Mouse (Mus musculus) neural tube, embryonic 15.5 days (tissue): ENCODE results near the gene Klf16. TPM values are rescaled to one million over a fixed set of nuclear protein-coding genes. Genes with fewer than 3 reads are reported as not detected.

ENCODE experiments used
- ATAC-seq: fragments of 200-750 bp; cut with Nextera tagmentation; 2 replicates; pipeline ENCODE4 v1.8.0; 2017; ENCODE audit warnings: mild to moderate bottlenecking, moderate TSS enrichment, moderate library complexity; ENCODE audit not compliant: low FRiP score
- H3K27ac ChIP-seq: fragments of 300-500 bp; sonication (generic); replicated peaks from 2 replicates; pipeline ENCODE4 v1.5.1; 2015; ENCODE audit warnings: mild to moderate bottlenecking, inconsistent platforms
- H3K27me3 ChIP-seq: fragments of 300-500 bp; sonication (generic); replicated peaks from 2 replicates; pipeline ENCODE4 v1.6.1; 2015; ENCODE audit warnings: inconsistent platforms
- H3K36me3 ChIP-seq: fragments of 300-500 bp; sonication (generic); 2 replicates; pipeline ENCODE4 v1.6.1; 2015; ENCODE audit warnings: inconsistent platforms
- H3K4me1 ChIP-seq: fragments of 300-500 bp; sonication (generic); 2 replicates; pipeline ENCODE4 v1.6.1; 2015; ENCODE audit warnings: inconsistent platforms
- H3K4me2 ChIP-seq: fragments of 300-500 bp; sonication (generic); 2 replicates; pipeline ENCODE4 v1.6.1; 2015; ENCODE audit warnings: inconsistent platforms, mild to moderate bottlenecking, moderate library complexity
- H3K4me3 ChIP-seq: fragments of 300-500 bp; sonication (generic); replicated peaks from 2 replicates; pipeline ENCODE4 v1.5.1; 2015; ENCODE audit warnings: mild to moderate bottlenecking, inconsistent platforms
- H3K9ac ChIP-seq: fragments of 300-500 bp; sonication (generic); replicated peaks from 2 replicates; pipeline ENCODE4 v1.6.1; 2015; ENCODE audit warnings: mild to moderate bottlenecking, inconsistent platforms
- H3K9me3 ChIP-seq: fragments of 300-500 bp; sonication (generic); replicated peaks from 2 replicates; pipeline ENCODE4 v1.6.1; 2016; ENCODE audit warnings: inconsistent platforms
- WGBS: fragments of 180-500 bp; shearing (Covaris S2); methylation state at CpG from one replicate; pipeline ENCODE4 v1.1.7; 2015; ENCODE audit warnings: mixed read lengths; 5-methylcytosine and 5-hydroxymethylcytosine counted together
- polyA plus RNA-seq: library from polyadenylated mRNA; unstranded; fragments of >200 nt; fragmentation: Nextera tagmentation; extraction: Ambion mirVana; gene quantifications from 2 replicates; pipeline ENCODE4 v1.2.1, GENCODE M21; 2015

Gene Klf16
- polyA plus RNA-seq, 1 experiment from 2014 or later: 6.5 TPM

- Histone ChIP-seq H3K27me3 (no peaks in the 10 kb centered on the region), H3K4me2 (peak overlapping the region; percentile 93), H3K27ac (no peak overlapping the region), H3K4me3 (peak overlapping the region; percentile 78), H3K9me3 (no peaks in the 10 kb centered on the region), H3K36me3 (peaks cover 31% of the 10 kb centered on the region), H3K9ac (peak overlapping the region; percentile 71), H3K4me1 (peaks cover 22% of the 10 kb centered on the region)
- no peak for ATAC-seq
- 81% methylated on average over 7 of the region's 7 CpGs for WGBS
These were observed 26.9 kb upstream of the Klf16 start for GRCm38 (mm10) chr10:80604001-80604509.

DNA sequence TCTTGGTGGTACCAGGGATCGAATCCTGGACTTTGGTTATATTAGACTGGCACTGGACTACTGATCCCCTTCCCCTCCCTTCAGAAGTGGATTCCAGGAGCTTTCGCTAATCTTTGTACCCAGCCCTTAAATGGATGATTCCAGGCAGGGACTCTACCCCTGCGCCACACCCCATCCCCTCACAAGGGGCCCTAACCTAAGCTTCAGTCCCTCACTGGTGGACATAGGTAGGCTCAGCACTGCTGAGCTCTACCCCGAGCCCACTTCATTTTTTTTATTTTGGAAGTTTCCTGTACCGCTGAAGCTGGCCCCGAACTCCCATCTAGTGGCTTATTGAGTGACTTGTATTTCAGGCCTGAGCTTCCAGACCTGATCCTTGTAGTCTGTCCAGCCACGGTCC, 26.2 kb upstream of the Klf16 start:
- peak overlapping the region; percentile 78 for H3K4me3 ChIP-seq
- ATAC-seq: peak; percentile 6; the same call in 1 of the 2 replicates
- peak overlapping the region; percentile 97 for H3K27ac ChIP-seq
- no peaks in the 10 kb centered on the region for H3K27me3 ChIP-seq
- H3K4me2 ChIP-seq: peak overlapping the region; percentile 93
- H3K9me3 ChIP-seq: no peaks in the 10 kb centered on the region
- peak overlapping the region; percentile 71 for H3K9ac ChIP-seq
- WGBS: 34% methylated on average over 7 of the region's 7 CpGs
- peaks cover 24% of the 10 kb centered on the region for H3K36me3 ChIP-seq
- peaks cover 22% of the 10 kb centered on the region for H3K4me1 ChIP-seq

GRCm38 (mm10) chr10:80602698-80603325, 25.7 kb upstream of the Klf16 start, which contains the start of the genes Scamp4 and Adat3:
Scamp4 (plus strand) TSS chr10:80602872.
Adat3 (plus strand) TSS chr10:80602880.
- WGBS: under 1% methylated on average over 54 of the region's 54 CpGs
- H3K36me3 ChIP-seq: peaks cover 19% of the 10 kb centered on the region
- no peaks in the 10 kb centered on the region for H3K9me3 ChIP-seq
- peak within 1 kb of the TSS; percentile 93 for H3K4me2 ChIP-seq
- H3K27ac ChIP-seq: peak within 1 kb of the TSS; percentile 97
- peaks cover 22% of the 10 kb centered on the region for H3K4me1 ChIP-seq
- peak within 1 kb of the TSS; percentile 71 for H3K9ac ChIP-seq
- H3K27me3 ChIP-seq: no peaks in the 10 kb centered on the region
- ATAC-seq: peak; percentile 95
- H3K4me3 ChIP-seq: peak within 1 kb of the TSS; percentile 78

DNA sequence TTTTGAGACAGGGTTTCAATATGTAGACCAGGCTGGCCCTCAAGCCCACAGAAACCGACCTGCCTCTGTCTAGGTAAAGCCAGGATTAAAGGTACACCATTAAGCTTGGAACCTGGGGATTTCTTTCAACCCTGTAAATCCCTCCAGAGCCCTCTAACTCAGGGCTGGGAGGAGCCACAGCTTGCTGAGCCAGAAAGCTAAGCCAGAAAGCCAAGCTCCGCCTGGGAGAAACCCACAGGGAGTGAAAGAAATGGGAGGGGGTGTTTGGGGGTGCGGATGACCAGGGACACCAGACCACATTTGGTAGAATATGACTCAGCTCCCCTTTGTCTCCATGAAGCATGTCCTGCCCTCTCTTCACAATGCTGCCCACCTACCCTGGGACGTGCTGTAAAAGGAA, 19.2 kb upstream of the Klf16 start:
- Histone ChIP-seq H3K9ac (no peak overlapping the region), H3K9me3 (no peaks in the 10 kb centered on the region), H3K27me3 (peaks cover 3% of the 10 kb centered on the region; the same call in 1 of the 2 replicates), H3K36me3 (no peaks in the 10 kb centered on the region), H3K27ac (no peak overlapping the region), H3K4me1 (no peaks in the 10 kb centered on the region), H3K4me2 (no peak overlapping the region), H3K4me3 (no peak overlapping the region)
- 46% methylated on average over 4 of the region's 4 CpGs for WGBS
- no peak for ATAC-seq

DNA sequence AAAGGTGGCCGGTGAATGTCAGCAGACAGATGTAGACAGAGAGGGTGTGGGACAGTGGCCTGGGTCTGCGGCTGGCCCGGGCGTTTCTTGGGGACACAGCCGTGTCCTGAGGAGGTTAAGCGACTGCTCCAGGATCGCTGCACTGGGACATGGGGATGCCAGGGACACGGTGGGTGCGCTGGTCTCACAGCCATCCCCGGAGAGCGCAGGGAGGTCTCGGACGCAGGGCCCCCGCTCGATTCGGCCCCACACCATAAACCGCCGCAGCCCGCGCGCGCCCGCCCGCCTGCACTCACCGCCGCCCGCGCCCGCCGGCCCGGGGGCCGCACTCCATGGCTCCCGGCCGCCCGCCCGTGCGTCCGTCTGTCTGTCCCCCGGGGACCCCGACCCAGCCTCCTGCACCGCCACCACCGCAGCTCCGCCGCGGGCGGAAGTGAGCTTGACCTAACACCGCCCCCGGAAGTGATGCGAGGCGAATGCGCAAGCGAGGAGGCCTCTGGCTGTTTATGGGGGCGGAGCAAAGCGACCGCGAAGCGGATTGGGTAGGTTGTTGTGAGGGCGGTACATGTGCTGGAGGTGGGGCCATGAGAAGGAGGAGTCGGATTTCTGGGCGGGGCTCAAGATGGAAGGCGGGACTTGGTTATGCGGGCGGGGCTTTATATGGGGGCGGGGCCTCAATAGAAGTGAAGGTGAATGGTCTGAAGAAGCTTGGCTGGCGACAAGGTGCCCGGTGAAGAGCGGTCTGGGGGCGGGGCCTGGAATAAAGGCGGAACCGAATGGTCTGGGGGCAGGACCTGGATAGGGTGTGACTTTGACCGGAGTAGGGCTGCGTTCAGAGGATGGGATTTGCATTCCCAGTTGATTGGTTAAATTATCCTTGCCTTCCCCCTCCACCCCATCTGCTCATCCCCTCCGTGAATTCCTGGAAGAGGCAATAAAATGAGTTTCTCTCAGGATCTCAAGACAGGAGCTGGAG, 13.0 kb upstream of the Klf16 start, which contains the start of gene Abhd17a:
TSS of gene Abhd17a (minus strand) at position 463 of the 976 bp plus-strand sequence.
- WGBS: under 1% methylated on average over 73 of the region's 73 CpGs
- peaks cover 12% of the 10 kb centered on the region; the same call in 1 of the 2 replicates for H3K36me3 ChIP-seq
- H3K27me3 ChIP-seq: no peaks in the 10 kb centered on the region; the same call in 1 of the 2 replicates
- peak within 1 kb of the TSS; percentile 93 for H3K9ac ChIP-seq
- H3K4me2 ChIP-seq: peak within 1 kb of the TSS; percentile 94
- H3K9me3 ChIP-seq: no peaks in the 10 kb centered on the region
- H3K4me3 ChIP-seq: peak within 1 kb of the TSS; percentile 96
- H3K4me1 ChIP-seq: peaks cover 47% of the 10 kb centered on the region
- peak within 1 kb of the TSS; percentile 81 for H3K27ac ChIP-seq
- peak; percentile 97 for ATAC-seq

- WGBS: 19% methylated on average over 12 of the region's 12 CpGs
- peak overlapping the region; percentile 96 for H3K4me3 ChIP-seq
- H3K36me3 ChIP-seq: peaks cover 20% of the 10 kb centered on the region
- peak overlapping the region; percentile 94 for H3K4me2 ChIP-seq
- H3K4me1 ChIP-seq: peaks cover 51% of the 10 kb centered on the region
- no peaks in the 10 kb centered on the region for H3K9me3 ChIP-seq
- peak overlapping the region; percentile 93 for H3K9ac ChIP-seq
- H3K27me3 ChIP-seq: no peaks in the 10 kb centered on the region; the same call in 1 of the 2 replicates
- no peak for ATAC-seq
- H3K27ac ChIP-seq: peak overlapping the region; percentile 81
These were observed 12.2 kb upstream of the Klf16 start for GRCm38 (mm10) chr10:80589127-80589878.

DNA sequence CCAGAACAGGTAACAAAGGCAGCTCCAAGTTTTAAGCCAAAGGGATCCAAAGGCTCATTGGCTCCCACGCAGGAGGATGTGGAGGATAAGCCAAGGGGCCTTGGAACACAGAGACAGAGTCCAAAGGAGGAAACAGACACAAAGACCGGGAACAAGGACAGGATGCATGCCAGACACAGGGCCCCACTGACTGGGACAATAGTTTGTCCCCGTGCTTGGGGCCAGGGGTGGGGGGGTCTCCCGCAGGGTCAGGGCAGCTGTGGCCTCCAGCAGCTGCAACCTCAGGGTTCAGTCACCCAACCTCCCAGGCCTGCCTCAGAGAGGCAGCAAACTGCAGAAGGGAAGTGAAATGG, 10.2 kb upstream of the Klf16 start:
- Histone ChIP-seq H3K9ac (no peak overlapping the region), H3K9me3 (no peaks in the 10 kb centered on the region), H3K27ac (peak overlapping the region; percentile 37; the same call in 1 of the 2 replicates)

GRCm38 (mm10) chr10:80586407-80587304, 9.5 kb upstream of the Klf16 start:
- peaks cover 51% of the 10 kb centered on the region for H3K4me1 ChIP-seq
- no peak overlapping the region; the same call in 1 of the 2 replicates for H3K9ac ChIP-seq
- H3K27ac ChIP-seq: peak overlapping the region; percentile 37; the same call in 1 of the 2 replicates
- H3K4me2 ChIP-seq: peak overlapping the region; percentile 23
- no peaks in the 10 kb centered on the region for H3K9me3 ChIP-seq
- peaks cover 28% of the 10 kb centered on the region for H3K36me3 ChIP-seq
- ATAC-seq: no peak
- H3K4me3 ChIP-seq: 0 out of 2 replicates have a peak overlapping the region, but pooled peaks have one; percentile 4
- no peaks in the 10 kb centered on the region for H3K27me3 ChIP-seq
- 95% methylated on average over 48 of the region's 51 CpGs for WGBS

More for the DNA sequence above, 10.2 kb upstream of the Klf16 start:
- H3K4me1 ChIP-seq: peaks cover 51% of the 10 kb centered on the region
- no peaks in the 10 kb centered on the region for H3K27me3 ChIP-seq
- peaks cover 28% of the 10 kb centered on the region for H3K36me3 ChIP-seq
- ATAC-seq: no peak
- WGBS: 41% methylated on average over 4 of the region's 4 CpGs
- H3K4me2 ChIP-seq: peak overlapping the region; percentile 23
- H3K4me3 ChIP-seq: no peak overlapping the region

GRCm38 (mm10) chr10:80585581-80585980, 8.5 kb upstream of the Klf16 start:
- Histone ChIP-seq H3K4me2 (peak overlapping the region; percentile 23; the same call in 1 of the 2 replicates), H3K9ac (no peak overlapping the region), H3K27ac (no peak overlapping the region), H3K36me3 (peaks cover 28% of the 10 kb centered on the region), H3K27me3 (no peaks in the 10 kb centered on the region), H3K4me1 (peaks cover 49% of the 10 kb centered on the region), H3K4me3 (no peak overlapping the region), H3K9me3 (no peaks in the 10 kb centered on the region)
- 93% methylated on average over 8 of the region's 8 CpGs for WGBS
- ATAC-seq: no peak
